Mouse (Mus musculus) lung, adult 2 months (tissue): Measurements from ENCODE around the gene Cwc15. TPM values are rescaled to one million over a fixed set of nuclear protein-coding genes. Genes with fewer than 3 reads are reported as not detected.

Experiments
- DNase-seq: peaks from one replicate; pipeline ENCODE4 v3.0.0; 2022
- H3K4me1 ChIP-seq: fragments of 200-500 bp; 2 replicates; pipeline ENCODE4 v1.6.1; 2011; ENCODE audit warnings: low read length; ENCODE audit not compliant: control insufficient read depth, insufficient read depth
- H3K4me3 ChIP-seq: fragments of 200-500 bp; replicated peaks from 2 replicates; pipeline ENCODE3; 2011; ENCODE audit warnings: low read depth, mild to moderate bottlenecking, control low read depth, low read length; ENCODE audit errors: extremely low read depth
- CTCF ChIP-seq: fragments of 200-500 bp; IDR thresholded peaks from 2 replicates; pipeline ENCODE4 v1.5.1; 2011; ENCODE audit warnings: mild to moderate bottlenecking, low read length, control low read depth; ENCODE audit not compliant: insufficient read depth
- POLR2A ChIP-seq: fragments of 200-500 bp; IDR thresholded peaks from 2 replicates; pipeline ENCODE4 v1.6.1; 2011; ENCODE audit warnings: low read depth, mild to moderate bottlenecking, control low read depth, low read length, borderline replicate concordance; ENCODE audit errors: extremely low read depth
- WGBS: fragments of 180-500 bp; shearing (Covaris S2); methylation state at CpG from one replicate; pipeline ENCODE4 v1.1.7; 2018; 5-methylcytosine and 5-hydroxymethylcytosine counted together
- polyA plus RNA-seq: library from polyadenylated mRNA; depleted of rRNA; stranded (reverse); fragments of >200 nt; gene quantifications from 2 replicates; pipeline ENCODE4 v1.2.3, GENCODE M21; 2012; rRNA removed

Cwc15 gene
- polyA plus RNA-seq, 1 experiment = 12.5 TPM

GRCm38 (mm10) chr9:14547584-14548365 is 47.4 kb downstream of the Cwc15 start:
- no peak for TF ChIP-seq POLR2A
- no peak for TF ChIP-seq CTCF
- Histone ChIP-seq H3K4me1 (peaks cover 9% of the 10 kb centered on the region; the same call in 1 of the 2 replicates), H3K4me3 (no peak overlapping the region)
- 58% methylated on average over 12 of the region's 12 CpGs for WGBS
- no peak for DNase-seq

GRCm38 (mm10) chr9:14548366-14548761 is 47.9 kb downstream of the Cwc15 start:
- DNase-seq = no peak
- WGBS = 68% methylated on average over 11 of the region's 11 CpGs
- H3K4me3 ChIP-seq = no peak overlapping the region

GRCm38 (mm10) chr9:14558332-14558731 is 57.9 kb downstream of the Cwc15 start:
- WGBS = 93% methylated on average over 10 of the region's 10 CpGs
- TF ChIP-seq POLR2A = no peak
- no peak for TF ChIP-seq CTCF
- Histone ChIP-seq H3K4me3 (no peak overlapping the region), H3K4me1 (no peaks in the 10 kb centered on the region)
- no peak for DNase-seq

More at GRCm38 (mm10) chr9:14548366-14548761, 47.9 kb downstream of the Cwc15 start:
- no peak for TF ChIP-seq CTCF
- TF ChIP-seq POLR2A = no peak
- H3K4me1 ChIP-seq = peaks cover 9% of the 10 kb centered on the region; the same call in 1 of the 2 replicates

- WGBS = 56% methylated on average over 10 of the region's 10 CpGs
- TF ChIP-seq CTCF (no peak), POLR2A (no peak)
Observed at GRCm38 (mm10) chr9:14559430-14559829, 59.0 kb downstream of the Cwc15 start.

GRCm38 (mm10) chr9:14559996-14560395 is 59.6 kb downstream of the Cwc15 start:
- DNase-seq = no peak
- WGBS = 80% methylated on average over 9 of the region's 9 CpGs

More at GRCm38 (mm10) chr9:14559430-14559829, 59.0 kb downstream of the Cwc15 start:
- DNase-seq = peak; percentile 19
- no peak overlapping the region for H3K4me3 ChIP-seq
- no peaks in the 10 kb centered on the region for H3K4me1 ChIP-seq

More at GRCm38 (mm10) chr9:14559996-14560395, 59.6 kb downstream of the Cwc15 start:
- Histone ChIP-seq H3K4me3 (no peak overlapping the region), H3K4me1 (no peaks in the 10 kb centered on the region)
- TF ChIP-seq CTCF (no peak), POLR2A (no peak)

Other genes starting within 250 kb of the Cwc15 start
- 7.8 and 9.5 TPM in 2 replicates for gene Sesn3, start 225.6 kb upstream of the Cwc15 start, polyA plus RNA-seq
- gene Endod1, start 119.1 kb upstream of the Cwc15 start, polyA plus RNA-seq = 92.8 and 108 TPM in 2 replicates
- gene Kdm4d, start 135 bp upstream of the Cwc15 start, polyA plus RNA-seq = 0.12 and 0.21 TPM in 2 replicates
- 36.6 and 47.1 TPM in 2 replicates for gene Amotl1, start 144.4 kb downstream of the Cwc15 start, polyA plus RNA-seq
- 4.6 and 5.6 TPM in 2 replicates for gene Piwil4, start 240.1 kb downstream of the Cwc15 start, polyA plus RNA-seq